Mouse (Mus musculus) thymus, postnatal 14 days (tissue): ENCODE measurements around the gene Shisa2.

Experiments
- DNase-seq: peaks from one replicate; pipeline ENCODE4 v3.0.0; 2021

Shisa2 gene

DNA sequence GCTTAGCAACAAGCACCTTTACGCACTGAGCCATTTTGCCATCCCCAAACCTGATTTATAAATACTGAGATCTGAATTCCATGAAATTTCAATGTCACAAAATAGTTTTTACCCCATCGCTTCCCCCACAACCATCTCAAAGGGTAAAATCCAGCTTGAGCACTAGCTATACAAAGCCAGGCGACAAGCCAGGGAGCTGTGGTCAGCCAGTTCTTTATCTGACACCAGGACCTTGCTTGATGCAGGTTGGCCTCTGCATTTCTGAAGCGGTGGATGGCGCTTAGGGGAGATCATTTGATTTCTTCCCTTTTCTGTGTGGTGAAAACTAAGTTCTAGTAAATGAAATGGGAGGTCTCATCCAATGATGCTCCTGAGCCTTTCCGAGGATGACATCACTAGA, 7.0 kb downstream of the Shisa2 start:
- no peak for DNase-seq

GRCm38 (mm10) chr14:59633295-59633898, 8.3 kb downstream of the Shisa2 start:
- no peak for DNase-seq

- DNase-seq = no peak
Observed at GRCm38 (mm10) chr14:59633988-59634387, 8.9 kb downstream of the Shisa2 start.

GRCm38 (mm10) chr14:59638906-59639703, 14.0 kb downstream of the Shisa2 start:
- DNase-seq = no peak

DNA sequence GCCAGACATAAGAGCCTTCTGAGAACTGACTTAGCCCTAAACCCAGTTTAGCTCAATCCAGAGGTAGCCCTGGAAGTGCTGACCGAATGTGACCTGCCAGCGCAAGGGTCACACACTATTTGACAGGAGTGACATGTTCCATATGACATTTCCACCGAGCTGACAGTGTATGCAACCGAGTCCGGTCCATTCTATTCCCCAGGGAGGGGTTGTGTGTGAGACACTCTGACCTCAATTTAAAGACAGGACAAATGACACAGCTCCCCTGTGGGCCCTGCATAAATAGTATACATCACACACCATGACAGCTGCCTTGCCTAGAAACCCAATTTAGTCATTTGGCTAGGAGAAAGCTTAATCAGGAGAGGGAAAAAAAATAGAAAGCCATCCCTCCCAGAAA, 16.7 kb downstream of the Shisa2 start:
- no peak for DNase-seq

GRCm38 (mm10) chr14:59643582-59643981, 18.5 kb downstream of the Shisa2 start:
- DNase-seq = peak; percentile 64

DNA sequence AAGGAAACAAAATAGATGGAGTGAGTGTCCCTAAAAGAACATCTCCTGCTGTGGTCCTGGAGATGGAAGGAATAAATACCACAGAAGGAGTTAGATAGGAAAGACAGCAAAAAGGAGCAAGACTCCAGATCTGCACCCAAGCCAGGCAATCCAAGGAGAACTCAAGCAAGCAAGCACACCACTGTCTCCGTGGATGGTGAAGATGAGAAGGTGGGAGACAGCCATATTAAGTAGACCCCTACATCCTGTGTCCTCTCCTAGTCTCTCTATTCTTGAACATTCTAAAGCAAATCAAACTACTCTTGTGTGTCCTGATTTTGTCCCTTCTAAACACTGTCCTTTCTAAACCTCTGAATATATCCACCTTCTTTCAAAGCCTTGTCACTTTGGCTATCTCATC, 19.1 kb downstream of the Shisa2 start:
- no peak for DNase-seq

DNA sequence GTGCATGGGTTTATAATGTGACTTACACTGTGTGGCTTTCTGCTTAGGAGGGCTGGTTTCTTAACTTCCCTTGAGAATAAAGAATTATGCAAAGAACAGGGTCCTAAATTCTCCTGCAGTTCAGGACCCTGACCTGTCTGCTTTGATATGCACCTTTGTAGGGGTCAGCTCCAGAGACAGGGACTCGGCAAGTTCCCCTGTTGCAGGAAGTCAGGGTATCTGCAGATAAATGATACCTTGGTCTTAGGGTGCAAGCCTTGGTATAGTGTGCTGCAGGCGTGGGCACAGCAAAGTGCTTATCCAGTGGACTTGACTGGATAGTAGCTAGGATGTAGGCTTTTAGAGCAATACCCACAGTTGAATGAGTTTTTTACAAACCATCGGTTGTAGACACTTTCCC, 19.8 kb downstream of the Shisa2 start:
- no peak for DNase-seq

DNA sequence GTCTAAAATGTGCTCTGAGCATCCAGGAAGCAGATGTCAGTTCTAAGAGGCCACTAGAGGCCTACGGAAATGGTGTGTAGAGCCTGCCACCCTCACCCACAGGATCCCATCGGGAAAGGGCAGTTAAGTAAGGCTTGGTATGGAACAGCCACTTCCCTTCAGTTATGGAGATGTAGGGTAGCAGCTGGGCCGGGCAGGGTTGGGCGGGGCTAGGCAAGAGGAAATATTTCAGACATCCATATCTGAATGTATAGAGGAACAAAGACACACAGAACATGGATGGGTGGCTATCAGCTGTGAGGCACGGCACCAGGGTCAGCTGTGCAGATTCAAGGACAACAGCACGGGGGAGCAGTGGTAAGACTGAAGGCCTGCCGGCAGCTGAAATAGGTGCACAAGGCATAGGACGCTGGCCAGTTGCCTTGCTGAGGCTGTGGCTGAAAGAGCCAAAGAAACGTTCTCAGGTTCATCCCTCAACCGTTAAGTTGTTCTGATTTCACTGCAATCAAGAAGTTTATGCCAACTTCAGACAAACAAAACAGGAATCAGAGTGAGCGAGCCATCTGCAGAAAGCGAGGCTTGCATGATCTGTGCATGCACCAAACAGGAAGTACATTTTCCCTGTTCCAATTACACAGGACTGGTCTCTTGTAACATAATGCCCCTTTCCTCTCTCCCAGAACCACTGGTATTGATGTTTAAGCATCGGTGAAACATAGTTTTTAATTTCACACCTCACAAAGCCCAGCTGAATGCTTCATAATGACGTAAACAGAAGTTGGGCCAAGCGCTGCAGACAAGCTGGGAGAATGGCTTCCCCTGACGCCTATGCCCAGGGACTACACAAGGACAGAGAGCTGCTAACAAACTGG, 22.0 kb downstream of the Shisa2 start:
- no peak for DNase-seq

DNA sequence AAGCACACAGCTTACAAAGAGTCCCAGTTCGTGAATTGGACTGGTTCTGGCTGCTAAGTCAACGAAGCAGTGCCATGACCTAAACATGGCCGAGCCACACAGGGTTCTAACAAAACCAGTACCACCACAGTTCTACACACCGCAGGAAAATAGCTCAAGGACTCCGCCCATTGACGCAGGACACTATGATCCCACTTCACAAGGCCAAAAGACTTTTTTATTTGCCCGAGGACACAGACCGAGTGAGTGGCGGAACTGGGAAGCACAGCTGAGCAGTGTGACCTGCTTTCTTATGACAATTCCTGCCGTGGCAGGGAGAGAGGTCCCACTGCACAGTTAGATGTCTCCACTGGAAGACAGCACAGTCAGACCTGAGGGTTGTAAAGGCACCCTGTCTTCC, 23.5 kb downstream of the Shisa2 start:
- no peak for DNase-seq

DNA sequence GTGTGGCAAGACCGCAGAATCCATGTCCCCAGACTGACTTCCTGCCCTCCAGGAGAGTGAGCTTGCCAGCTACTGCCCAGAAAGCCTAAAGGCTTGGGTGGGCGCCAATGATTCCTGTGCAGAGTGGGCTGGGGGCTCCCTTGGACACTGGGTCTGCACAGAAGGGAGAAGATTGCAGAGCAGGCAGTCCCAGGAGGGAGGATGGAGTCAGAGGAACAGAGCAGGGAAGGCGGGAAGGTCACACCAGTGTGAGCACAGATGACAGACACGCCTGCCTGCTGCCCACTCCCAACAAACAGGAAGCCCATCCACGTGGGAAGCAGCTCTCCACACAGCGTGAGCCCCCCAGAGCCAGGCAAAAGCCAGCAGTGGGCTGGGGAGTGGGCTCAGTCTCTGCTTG, 24.2 kb downstream of the Shisa2 start:
- no peak for DNase-seq

- DNase-seq = no peak
Observed at GRCm38 (mm10) chr14:59656591-59656990, 31.5 kb downstream of the Shisa2 start.

DNA sequence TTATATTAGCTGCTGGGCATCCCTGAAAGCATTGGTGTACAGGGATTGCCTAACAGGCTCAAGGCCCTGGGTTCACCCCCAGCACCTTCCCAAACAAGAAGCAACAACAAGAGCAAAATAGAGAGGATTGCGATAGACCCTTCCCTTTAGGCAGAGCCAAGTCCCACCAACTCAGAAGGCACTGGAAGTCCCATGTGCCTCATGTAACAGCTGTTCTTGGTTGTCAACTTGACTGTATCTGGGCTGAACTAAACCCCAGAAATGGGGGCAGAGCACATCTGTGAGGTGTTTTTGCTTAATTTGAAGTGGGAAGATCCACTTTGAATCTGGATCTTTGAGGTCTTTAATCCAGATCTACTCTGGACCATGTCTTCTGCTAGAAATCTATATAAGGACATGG, 32.0 kb downstream of the Shisa2 start:
- no peak for DNase-seq

- DNase-seq = no peak
Observed at GRCm38 (mm10) chr14:59672893-59673515, 47.9 kb downstream of the Shisa2 start.

GRCm38 (mm10) chr14:59674556-59674955, 49.4 kb downstream of the Shisa2 start:
- DNase-seq = no peak

GRCm38 (mm10) chr14:59675330-59675729, 50.2 kb downstream of the Shisa2 start:
- DNase-seq = no peak

GRCm38 (mm10) chr14:59677598-59678003, 52.5 kb downstream of the Shisa2 start:
- DNase-seq = no peak
